Mouse (Mus musculus): ENCODE measurements around the gene Nfkb2.

The Nfkb2 gene

DNA sequence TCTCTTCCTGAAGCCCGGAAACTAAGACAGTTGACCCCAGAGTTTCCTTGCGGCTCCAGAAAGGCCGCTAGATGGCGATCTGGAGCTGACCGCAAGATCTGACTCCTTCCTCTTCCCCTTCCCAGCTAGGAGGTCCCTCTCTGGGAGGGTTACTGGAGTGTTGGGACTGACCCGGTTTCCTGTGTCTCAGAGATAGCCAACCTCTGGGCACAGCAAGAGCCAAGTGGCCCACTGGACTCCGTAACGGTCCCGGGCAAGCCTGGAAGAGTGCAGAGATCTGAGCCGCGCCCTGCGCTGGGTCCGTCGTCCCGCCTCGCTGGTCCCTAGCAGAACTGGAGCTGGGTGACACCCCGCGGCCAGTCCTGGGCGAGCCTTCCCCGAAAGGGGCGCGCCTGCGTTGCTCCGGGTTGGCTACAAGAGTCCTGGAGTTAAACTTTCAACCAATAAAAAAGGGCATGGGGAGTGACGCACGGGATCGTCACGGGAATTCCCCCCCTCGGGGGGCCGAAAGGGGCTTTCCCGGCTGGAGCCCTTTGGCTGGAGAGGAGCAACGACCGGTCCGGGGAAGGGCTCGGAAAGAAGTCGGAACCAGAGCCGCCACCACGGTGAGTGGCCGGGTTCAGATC lies at the start of gene Nfkb2:
TSS of gene Nfkb2 (plus strand) at position 105 of the 626 bp plus-strand sequence.
- peaks cover 18% of the 10 kb centered on the region for H3K36me3 ChIP-seq (ENCODE audit: control insufficient read depth, insufficient read depth, low read length, poor library complexity, severe bottlenecking)
- DNase-seq (ENCODE audit: low read depth, low spot score), result peak; percentile 98
- no peaks in the 10 kb centered on the region for H3K27me3 ChIP-seq (ENCODE audit: control insufficient read depth, insufficient read depth, low read length, poor library complexity, severe bottlenecking)

DNA sequence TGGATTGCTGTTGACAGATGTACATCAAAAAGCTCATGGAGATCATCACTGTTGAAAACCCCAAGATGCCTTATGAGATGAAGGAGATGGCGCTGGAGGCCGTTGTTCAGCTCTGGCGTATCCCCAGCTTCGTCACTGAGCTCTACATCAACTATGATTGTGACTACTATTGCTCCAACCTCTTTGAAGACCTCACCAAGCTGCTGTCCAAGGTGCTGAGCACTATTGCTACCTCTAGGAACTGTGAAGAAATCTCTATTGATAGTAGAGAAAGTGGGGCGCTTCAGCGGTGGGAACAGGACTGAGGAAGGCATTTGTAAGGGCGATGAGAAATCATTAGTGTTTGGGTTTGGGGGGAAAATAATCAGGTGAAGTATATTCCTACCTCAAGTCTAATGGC lies 39.4 kb upstream of the Nfkb2 start:
- no peak for DNase-seq (ENCODE audit: low read depth, low spot score)
- Histone ChIP-seq H3K36me3 (ENCODE audit: control insufficient read depth, insufficient read depth, low read length, poor library complexity, severe bottlenecking) (peaks cover 19% of the 10 kb centered on the region), H3K27me3 (ENCODE audit: control insufficient read depth, insufficient read depth, low read length, poor library complexity, severe bottlenecking) (no peaks in the 10 kb centered on the region)

DNA sequence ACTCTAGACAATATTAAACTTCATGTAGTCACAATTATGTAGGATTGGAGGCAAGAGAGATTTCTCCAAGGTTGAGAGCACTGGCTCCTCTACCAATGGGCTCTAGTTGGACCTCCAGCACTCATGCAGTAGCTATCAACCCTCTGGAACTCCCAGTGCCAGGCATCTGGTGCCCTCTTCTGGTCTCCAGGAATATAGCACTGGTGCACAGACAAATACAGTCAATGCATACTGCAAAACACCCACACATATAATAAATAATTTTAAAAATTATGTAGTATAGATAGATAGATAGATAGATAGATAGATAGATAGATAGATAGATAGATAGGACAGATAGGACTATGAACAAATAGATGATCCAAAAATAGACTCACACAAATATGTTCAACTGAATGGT lies 28.8 kb upstream of the Nfkb2 start:
- peak; percentile 54 for DNase-seq (ENCODE audit: low read depth, low spot score)
- no peaks in the 10 kb centered on the region for H3K27me3 ChIP-seq (ENCODE audit: control insufficient read depth, insufficient read depth, low read length, poor library complexity, severe bottlenecking)
- peaks cover 11% of the 10 kb centered on the region for H3K36me3 ChIP-seq (ENCODE audit: control insufficient read depth, insufficient read depth, low read length, poor library complexity, severe bottlenecking)

GRCm38 (mm10) chr19:46282081-46282849 lies 21.9 kb upstream of the Nfkb2 start:
- no peak for DNase-seq (ENCODE audit: low read depth, low spot score)
- peaks cover 4% of the 10 kb centered on the region; the same call in 1 of the 2 replicates for H3K36me3 ChIP-seq (ENCODE audit: control insufficient read depth, insufficient read depth, low read length, poor library complexity, severe bottlenecking)
- no peaks in the 10 kb centered on the region for H3K27me3 ChIP-seq (ENCODE audit: control insufficient read depth, insufficient read depth, low read length, poor library complexity, severe bottlenecking)

- Histone ChIP-seq H3K27me3 (ENCODE audit: control insufficient read depth, insufficient read depth, low read length, poor library complexity, severe bottlenecking) (no peaks in the 10 kb centered on the region), H3K36me3 (ENCODE audit: control insufficient read depth, insufficient read depth, low read length, poor library complexity, severe bottlenecking) (peaks cover 4% of the 10 kb centered on the region; the same call in 1 of the 2 replicates)
- DNase-seq (ENCODE audit: low read depth, low spot score), result no peak
These were observed 19.4 kb upstream of the Nfkb2 start for GRCm38 (mm10) chr19:46284686-46285085.

DNA sequence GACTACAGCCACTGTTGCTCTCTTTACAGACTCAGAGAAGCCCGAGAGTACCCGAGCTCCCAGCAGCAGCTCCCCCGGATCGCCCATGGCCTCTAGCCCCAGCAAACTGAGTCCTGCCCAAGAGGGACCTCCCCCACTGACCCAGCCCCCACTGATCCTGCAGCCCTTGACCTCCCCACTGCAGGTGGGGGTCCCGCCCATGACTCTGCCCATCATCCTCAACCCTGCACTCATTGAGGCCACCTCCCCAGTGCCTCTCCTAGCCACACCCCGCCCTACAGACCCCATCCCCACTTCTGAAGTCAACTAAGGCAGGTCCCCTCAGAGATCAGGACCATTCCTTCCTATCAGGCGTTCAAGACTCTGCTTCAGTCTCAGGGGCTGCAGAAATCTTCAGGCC lies 18.5 kb upstream of the Nfkb2 start:
- no peaks in the 10 kb centered on the region for H3K27me3 ChIP-seq (ENCODE audit: control insufficient read depth, insufficient read depth, low read length, poor library complexity, severe bottlenecking)
- no peak for DNase-seq (ENCODE audit: low read depth, low spot score)
- peaks cover 4% of the 10 kb centered on the region; the same call in 1 of the 2 replicates for H3K36me3 ChIP-seq (ENCODE audit: control insufficient read depth, insufficient read depth, low read length, poor library complexity, severe bottlenecking)

- Histone ChIP-seq H3K36me3 (ENCODE audit: control insufficient read depth, insufficient read depth, low read length, poor library complexity, severe bottlenecking) (peaks cover 4% of the 10 kb centered on the region; the same call in 1 of the 2 replicates), H3K27me3 (ENCODE audit: control insufficient read depth, insufficient read depth, low read length, poor library complexity, severe bottlenecking) (no peaks in the 10 kb centered on the region)
- DNase-seq (ENCODE audit: low read depth, low spot score), result no peak
These were observed 18.1 kb upstream of the Nfkb2 start for GRCm38 (mm10) chr19:46286047-46286446.

DNA sequence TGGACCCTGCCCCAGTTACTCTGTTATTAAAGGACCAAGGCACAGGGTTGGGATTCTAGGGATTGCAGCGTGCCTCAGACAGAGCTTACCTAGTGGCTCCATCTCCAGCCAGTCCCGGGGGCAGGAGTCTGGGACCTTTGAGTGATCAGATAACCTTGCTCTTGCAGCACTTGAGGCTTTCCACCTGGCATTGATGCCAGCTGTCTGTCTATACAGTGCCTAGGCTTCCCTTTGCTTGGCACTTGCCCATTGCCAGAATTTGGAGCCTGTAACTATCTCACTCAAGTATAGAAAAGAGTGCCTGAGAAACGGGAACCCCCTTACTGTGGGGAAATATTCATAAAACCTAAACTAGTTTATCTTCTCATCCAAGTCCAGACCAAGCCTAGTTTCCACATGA lies 17.2 kb upstream of the Nfkb2 start:
- DNase-seq (ENCODE audit: low read depth, low spot score), result no peak
- Histone ChIP-seq H3K27me3 (ENCODE audit: control insufficient read depth, insufficient read depth, low read length, poor library complexity, severe bottlenecking) (no peaks in the 10 kb centered on the region), H3K36me3 (ENCODE audit: control insufficient read depth, insufficient read depth, low read length, poor library complexity, severe bottlenecking) (peaks cover 3% of the 10 kb centered on the region; the same call in 1 of the 2 replicates)

- H3K27me3 ChIP-seq (ENCODE audit: control insufficient read depth, insufficient read depth, low read length, poor library complexity, severe bottlenecking), result no peaks in the 10 kb centered on the region
- no peak for DNase-seq (ENCODE audit: low read depth, low spot score)
- H3K36me3 ChIP-seq (ENCODE audit: control insufficient read depth, insufficient read depth, low read length, poor library complexity, severe bottlenecking), result no peaks in the 10 kb centered on the region; the same call in 1 of the 2 replicates
These were observed 16.6 kb upstream of the Nfkb2 start for GRCm38 (mm10) chr19:46287566-46287965.

DNA sequence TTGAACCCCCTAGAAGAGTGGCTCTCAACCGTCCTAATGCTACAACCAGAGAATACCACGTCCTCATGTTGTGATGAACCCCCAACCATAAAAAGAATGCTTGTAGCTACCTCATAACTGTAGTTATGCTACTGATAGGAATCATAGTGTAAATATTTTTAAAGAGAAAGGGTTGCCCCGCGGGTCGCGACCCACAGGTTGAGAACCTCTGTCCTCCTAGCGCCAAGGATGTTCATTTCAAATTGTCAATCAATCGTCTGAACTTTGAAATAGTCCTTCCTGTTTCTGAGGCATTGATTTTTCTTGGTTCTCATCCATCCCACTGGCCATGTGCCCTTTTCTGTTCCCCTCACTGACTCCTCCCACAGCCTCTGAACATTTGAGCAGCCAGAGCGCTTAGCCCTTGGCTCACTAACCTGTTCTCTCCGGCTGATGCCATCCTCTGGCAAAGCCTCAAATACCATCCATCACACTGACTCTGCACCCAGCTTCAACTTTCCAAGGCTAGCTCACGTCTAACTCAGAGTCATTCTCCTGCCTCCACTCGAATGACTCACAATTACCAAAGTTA lies 13.5 kb upstream of the Nfkb2 start:
- DNase-seq (ENCODE audit: low read depth, low spot score), result no peak
- Histone ChIP-seq H3K27me3 (ENCODE audit: control insufficient read depth, insufficient read depth, low read length, poor library complexity, severe bottlenecking) (no peaks in the 10 kb centered on the region), H3K36me3 (ENCODE audit: control insufficient read depth, insufficient read depth, low read length, poor library complexity, severe bottlenecking) (no peaks in the 10 kb centered on the region; the same call in 1 of the 2 replicates)

- Histone ChIP-seq H3K36me3 (ENCODE audit: control insufficient read depth, insufficient read depth, low read length, poor library complexity, severe bottlenecking) (no peaks in the 10 kb centered on the region), H3K27me3 (ENCODE audit: control insufficient read depth, insufficient read depth, low read length, poor library complexity, severe bottlenecking) (no peaks in the 10 kb centered on the region)
- DNase-seq (ENCODE audit: low read depth, low spot score), result no peak
These were observed 7.2 kb upstream of the Nfkb2 start for GRCm38 (mm10) chr19:46296938-46297337.

- H3K27me3 ChIP-seq (ENCODE audit: control insufficient read depth, insufficient read depth, low read length, poor library complexity, severe bottlenecking), result no peaks in the 10 kb centered on the region
- DNase-seq (ENCODE audit: low read depth, low spot score), result no peak
- H3K36me3 ChIP-seq (ENCODE audit: control insufficient read depth, insufficient read depth, low read length, poor library complexity, severe bottlenecking), result no peaks in the 10 kb centered on the region
These were observed 3.6 kb upstream of the Nfkb2 start for GRCm38 (mm10) chr19:46300294-46301045.

DNA sequence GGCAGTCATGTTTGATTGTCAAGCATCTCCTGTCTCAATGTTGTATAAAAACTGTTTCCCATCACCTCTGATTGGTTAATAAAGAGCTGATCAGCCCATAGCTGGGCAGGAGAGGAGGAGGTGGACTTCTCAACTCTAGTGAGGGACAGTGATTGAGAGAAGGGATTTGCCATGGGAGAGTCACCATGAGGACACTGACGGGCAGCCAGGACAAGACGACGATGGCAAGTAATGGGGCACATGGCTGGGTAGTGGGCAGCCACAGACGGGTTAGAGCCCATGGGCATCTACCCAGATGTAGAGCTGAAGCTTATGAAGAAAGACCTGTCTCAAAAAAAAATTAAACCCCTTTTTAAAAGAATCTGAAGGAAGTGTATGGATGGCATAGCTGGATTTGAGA lies 1.6 kb upstream of the Nfkb2 start:
- no peaks in the 10 kb centered on the region for H3K27me3 ChIP-seq (ENCODE audit: control insufficient read depth, insufficient read depth, low read length, poor library complexity, severe bottlenecking)
- no peak for DNase-seq (ENCODE audit: low read depth, low spot score)
- peaks cover 6% of the 10 kb centered on the region; the same call in 1 of the 2 replicates for H3K36me3 ChIP-seq (ENCODE audit: control insufficient read depth, insufficient read depth, low read length, poor library complexity, severe bottlenecking)

DNA sequence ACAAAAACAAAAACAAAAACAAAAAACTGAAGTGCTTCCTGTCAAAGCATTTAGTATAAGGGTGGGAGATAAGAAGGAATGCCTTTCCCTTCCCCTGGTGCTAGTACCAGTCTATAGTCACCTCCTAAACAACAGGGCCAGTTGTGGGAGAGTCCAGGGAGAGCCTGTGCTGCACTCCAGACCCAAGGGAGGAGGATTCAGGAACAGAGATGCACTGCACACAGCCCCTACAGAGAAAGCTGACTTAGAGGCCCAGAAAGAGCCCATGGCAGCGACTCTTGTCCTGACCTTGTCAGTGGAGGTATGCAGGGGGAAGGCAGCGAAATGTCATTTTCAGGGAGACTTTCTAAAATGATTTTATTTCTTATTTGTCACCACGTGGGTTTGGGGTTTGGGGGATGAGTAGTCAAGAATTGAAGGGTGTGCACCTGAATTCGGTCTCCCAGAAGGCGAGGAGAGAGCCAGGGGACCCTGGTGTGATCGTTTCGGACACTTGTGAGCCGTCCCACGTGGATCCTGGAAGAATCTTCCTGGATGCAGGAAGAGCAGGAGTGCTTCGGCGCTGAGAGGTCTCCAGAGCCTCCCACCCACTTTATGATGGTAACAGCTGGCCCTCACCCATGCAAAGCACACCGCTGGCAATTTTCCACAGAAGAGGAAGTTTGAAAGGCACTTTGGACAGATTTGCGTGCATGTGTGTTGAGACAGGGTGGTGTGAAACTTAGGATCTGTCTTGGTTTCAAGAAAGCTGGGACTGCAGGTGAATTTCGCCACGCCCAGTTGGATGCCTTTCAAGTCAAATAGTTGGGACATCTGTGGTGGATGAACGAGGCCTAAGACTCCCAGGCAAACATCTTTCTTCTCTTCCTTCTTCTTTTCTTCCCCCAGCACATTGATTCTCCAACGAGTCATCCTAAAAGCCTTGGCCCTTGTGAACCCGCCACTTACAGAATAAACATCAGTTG lies 587 bp upstream of the Nfkb2 start:
- H3K36me3 ChIP-seq (ENCODE audit: control insufficient read depth, insufficient read depth, low read length, poor library complexity, severe bottlenecking), result peaks cover 15% of the 10 kb centered on the region
- peak; percentile 54 for DNase-seq (ENCODE audit: low read depth, low spot score)
- no peaks in the 10 kb centered on the region for H3K27me3 ChIP-seq (ENCODE audit: control insufficient read depth, insufficient read depth, low read length, poor library complexity, severe bottlenecking)

Measured in splenic B cell, adult 2 months (primary cell).